Mouse (Mus musculus): ENCODE measurements around the gene Gsdma.

The Gsdma gene

GRCm38 (mm10) chr11:98681786-98682745, 17.9 kb downstream of the Gsdma start, which contains the start of gene Psmd3:
TSS of gene Psmd3 (plus strand) at chr11:98682554.
- DNase-seq, result peak; percentile 97 to 98

GRCm38 (mm10) chr11:98682811-98683210, 18.7 kb downstream of the Gsdma start:
- DNase-seq, result peak in 1 of 2 experiments; percentile 36

DNA sequence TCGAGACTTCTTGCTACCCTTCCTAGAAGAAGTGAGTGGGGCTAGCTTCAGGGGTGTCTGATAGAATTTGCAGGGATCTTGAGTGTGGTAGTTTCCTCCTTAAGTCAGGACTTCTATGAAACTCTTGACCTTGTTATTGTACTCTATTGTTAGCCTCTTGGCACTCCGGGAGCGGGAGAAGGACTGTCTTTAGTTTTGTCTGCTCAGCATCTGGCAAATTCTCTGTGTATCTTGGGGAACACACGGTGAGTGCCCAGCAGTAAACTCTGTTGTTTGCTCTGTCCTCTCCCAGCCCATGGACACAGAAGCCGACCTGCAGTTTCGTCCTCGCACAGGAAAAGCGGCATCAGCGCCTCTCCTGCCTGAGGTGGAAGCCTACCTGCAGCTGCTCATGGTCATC, 21.5 kb downstream of the Gsdma start:
- no peak for DNase-seq

DNA sequence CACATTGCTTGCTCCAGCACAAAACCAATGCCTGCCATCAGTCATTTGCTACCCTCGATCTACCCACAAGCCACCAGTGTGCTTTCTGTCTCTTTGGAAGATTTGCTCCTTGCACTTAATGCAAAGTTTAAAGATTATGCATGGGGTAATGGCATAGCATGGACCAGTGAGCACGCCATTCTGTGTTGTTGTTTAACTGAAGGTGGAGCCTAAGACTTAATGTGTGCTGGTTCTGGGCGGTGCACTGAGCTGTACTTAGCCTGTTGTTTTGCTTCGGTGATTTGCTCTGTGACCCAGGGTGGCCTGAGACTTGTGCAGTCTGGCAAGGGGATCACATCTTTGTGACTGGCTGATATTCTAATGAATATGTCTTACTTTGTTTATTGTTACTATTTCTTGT, 22.8 kb downstream of the Gsdma start:
- peak; percentile 83 to 89 for DNase-seq

GRCm38 (mm10) chr11:98688009-98688408, 23.9 kb downstream of the Gsdma start:
- DNase-seq, result no peak

GRCm38 (mm10) chr11:98693201-98693600, 29.1 kb downstream of the Gsdma start:
- DNase-seq, result no peak

- no peak for DNase-seq
Measured at GRCm38 (mm10) chr11:98693746-98694145, 29.6 kb downstream of the Gsdma start.

DNA sequence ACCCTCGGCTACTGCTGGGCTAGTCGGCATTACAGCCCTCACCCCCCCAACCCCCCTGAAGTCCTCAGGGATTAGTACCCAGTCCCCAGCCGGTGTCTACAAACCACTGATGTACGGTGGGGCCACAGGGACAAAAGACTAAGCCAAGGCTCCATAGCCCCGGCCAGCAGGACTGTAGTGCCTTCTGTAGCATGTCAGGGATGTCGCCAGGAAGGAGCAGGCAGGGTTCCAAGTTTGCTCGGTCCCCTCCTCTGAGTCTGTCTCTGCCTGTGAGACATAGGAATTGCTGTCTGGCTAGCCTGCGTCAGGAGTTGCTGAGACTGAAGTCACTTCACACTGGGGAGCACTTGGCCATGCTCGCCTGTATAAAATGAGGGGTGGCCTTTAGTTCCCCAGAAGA, 30.1 kb downstream of the Gsdma start:
- no peak for DNase-seq

DNA sequence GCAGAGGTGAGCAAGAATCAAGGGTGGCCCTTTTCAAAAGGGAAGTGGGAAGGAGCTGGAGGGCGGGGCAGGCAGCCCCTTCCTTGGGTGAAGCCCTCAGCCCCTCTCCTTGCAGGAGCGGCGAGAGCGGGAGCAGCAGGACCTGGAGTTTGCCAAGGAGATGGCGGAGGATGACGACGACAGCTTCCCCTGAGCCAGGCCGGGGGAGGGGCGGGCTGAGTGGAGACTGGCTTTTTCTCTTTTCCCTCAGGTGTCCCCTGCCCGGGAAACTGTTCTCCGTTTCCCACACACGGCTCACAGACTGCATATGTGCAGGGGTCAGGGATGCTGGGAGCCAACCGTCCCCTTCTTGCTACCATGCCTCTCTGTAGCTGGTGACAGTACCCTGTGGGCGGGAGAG, 31.3 kb downstream of the Gsdma start:
- DNase-seq, result no peak

DNA sequence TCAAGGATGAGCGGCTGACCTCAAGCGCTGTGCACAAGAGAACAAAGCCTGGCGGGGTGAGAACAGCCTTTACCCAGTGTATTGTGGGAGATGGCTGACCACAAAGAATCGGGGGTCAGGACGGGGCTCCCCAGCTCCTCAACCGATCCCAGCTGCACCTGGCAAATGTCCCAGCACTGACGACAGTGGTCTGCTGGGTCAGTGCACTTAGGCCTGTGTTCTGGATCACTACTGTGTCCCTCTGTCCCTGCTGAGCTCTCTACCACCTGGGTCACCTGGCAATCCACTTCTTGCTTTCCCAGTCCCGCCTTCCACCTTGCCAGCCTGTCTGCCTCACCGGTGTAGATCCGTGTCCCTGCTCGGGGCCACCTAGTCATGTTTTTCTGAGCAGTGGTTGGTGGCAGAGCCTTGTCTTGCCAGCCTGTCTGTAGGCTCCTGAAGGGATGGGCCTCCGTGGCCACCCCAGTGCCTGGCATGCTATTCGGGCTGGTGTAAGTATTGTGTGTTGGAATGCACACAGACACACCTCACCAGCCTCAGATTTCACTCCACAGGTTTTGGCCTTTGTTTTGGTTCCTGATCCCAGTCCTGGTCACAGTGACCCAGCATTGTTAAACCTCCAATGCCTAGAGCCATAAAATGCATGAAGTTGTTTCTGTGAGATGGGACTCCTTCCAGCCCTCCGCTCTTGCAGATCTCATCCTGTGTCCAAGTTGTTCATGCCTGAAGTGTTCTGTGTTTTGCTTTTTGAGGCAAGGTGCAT, 32.5 kb downstream of the Gsdma start:
- DNase-seq, result no peak

- DNase-seq, result no peak
Measured at GRCm38 (mm10) chr11:98697225-98697624, 33.1 kb downstream of the Gsdma start.

DNA sequence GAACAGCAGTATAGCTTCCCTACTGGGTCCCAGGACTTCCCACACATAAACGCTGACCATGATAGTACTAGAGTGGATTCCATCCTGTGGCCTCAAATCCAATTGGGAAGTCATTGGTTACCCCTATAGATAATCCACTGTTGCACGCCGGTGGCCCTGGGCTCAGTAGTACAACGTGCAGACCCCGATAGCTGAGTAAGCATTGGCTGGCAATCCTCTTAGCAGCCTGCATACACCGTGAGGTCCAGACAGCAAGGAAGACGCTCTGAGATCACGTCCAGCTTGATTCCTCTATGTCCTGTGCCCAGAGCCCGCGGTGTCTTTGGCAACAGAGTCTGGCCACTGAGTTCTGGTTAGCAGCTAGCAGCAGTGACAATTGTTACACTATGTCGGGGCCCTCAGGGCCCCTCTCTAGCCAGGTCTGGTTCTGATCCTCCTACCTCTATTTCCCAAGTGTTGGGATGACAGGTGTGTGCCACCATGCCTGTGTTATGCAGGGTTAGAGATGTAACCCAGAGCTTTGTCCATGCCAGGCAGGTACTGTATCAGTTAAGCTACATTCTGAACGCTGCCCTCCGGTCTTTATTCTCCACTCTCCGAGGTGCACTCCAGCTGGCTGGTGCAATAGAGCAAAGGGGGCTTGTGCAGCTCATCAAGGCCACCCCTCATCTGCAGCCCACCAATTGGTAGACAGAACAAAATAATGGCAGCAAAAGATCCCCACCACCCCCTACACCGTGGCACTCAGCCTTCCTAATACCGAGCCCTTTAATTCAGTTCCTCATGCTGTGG, 34.9 kb downstream of the Gsdma start:
- no peak for DNase-seq

DNA sequence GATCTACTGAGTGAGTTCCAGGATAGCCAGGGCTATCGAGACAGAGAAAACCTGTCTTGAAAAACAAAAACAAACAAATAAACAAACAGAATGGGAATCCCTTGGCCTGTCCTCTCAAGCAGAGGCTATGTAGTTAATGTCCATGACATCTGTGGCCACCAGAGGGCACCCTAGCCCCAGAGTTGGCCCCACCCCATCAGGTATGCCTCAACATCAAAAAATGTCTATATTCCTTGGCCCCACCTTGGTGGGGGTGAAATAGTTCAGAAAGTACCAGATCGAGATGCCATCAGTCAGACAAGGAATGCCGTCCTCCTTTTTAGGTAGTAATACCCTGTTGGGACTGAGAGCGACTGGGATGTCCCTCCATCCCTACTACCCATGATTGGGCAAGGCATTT, 35.8 kb downstream of the Gsdma start:
- peak; percentile 67 to 87 for DNase-seq

GRCm38 (mm10) chr11:98701213-98701670, 37.1 kb downstream of the Gsdma start, which contains the start of gene Csf3:
TSS of gene Csf3 (plus strand) at chr11:98701263.
- no peak for DNase-seq

- DNase-seq, result no peak
Measured at GRCm38 (mm10) chr11:98702323-98702722, 38.2 kb downstream of the Gsdma start.

GRCm38 (mm10) chr11:98705021-98705420, 40.9 kb downstream of the Gsdma start:
- DNase-seq, result no peak

- DNase-seq, result peak; percentile 54 to 68
Measured at GRCm38 (mm10) chr11:98707401-98708281, 43.5 kb downstream of the Gsdma start.

- DNase-seq, result peak in 1 of 2 experiments; percentile 67
Measured at GRCm38 (mm10) chr11:98708282-98708956, 44.3 kb downstream of the Gsdma start.

GRCm38 (mm10) chr11:98709001-98709741, 45.0 kb downstream of the Gsdma start:
- peak; percentile 76 to 84 for DNase-seq

DNA sequence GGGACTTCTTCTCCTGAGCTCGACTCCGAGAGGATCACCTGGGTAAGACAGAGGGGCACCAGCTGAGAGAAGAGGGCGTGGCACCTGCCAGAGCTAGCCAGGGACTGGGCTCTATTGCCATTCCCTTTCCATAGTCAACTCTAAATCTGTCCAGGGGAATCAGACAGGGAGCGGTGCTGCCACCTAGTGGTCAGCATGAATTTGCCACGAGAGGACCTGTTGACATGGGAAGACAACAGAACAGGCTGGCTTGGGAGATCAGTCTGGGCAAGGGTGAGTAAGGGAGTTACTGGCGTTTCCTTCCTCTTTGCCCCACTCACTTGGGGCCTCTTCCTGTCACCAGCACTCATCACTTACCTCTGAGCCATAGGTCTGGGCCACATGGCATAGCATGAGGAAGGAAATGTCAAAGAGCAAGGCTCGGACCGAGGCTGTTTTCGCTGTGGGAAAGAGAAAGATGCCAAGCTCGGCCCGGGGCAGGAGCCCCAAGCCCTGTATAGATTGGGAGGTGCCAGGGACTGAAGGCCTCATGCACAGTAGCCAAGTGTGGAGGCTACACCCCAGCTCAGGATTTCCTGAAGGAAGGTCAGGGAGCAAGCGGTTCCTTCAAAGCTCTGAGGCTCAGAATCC, 46.4 kb downstream of the Gsdma start:
- DNase-seq, result peak; percentile 78 to 88

Measured in kidney, adult 8-10 months (tissue).